19 mouse cellular contexts compared by ENCODE assay signal in genomic region chr15:25216375-25216774, GRCm38 (mm10).
DNase-seq lines count a peak whose midpoint lies in the region; ATAC-seq lines count a peak whose summit lies in the region.
"Had no signal": no experiment of that assay in that cellular context is flagged by ENCODE, and none has a peak within 500 bp of the region (broad histone marks: within the 10 kb centered on the region; RNA-seq: fewer than 3 reads in every experiment).

No protein-coding gene starts in this region.

- no peak for DNase-seq in frontal cortex, postnatal 10 days (ENCODE audit: low spot score in 2 of 2)
- DNase-seq in brain, adult 2 months (ENCODE audit: low read depth, low spot score), result peak; percentile 37
- peak; percentile 67 for DNase-seq in naive thymus-derived CD4-positive, alpha-beta T cell, adult 2 months (ENCODE audit: low read depth)
- no peak for DNase-seq in kidney, postnatal 14 days
- DNase-seq: adrenal gland, adult 2 months; adrenal gland, postnatal 14 days; cerebellum, adult 11-12 months; cerebellum, adult 8-10 months; cerebellum, postnatal 10 days; forebrain, postnatal 0 days; gastrocnemius, postnatal 10 days; gastrocnemius, postnatal 36 days; heart, adult 11 months had no signal

- peak; percentile 64; the same call in 1 of the 2 replicates for ATAC-seq in frontal cortex, adult (ENCODE audit: low TSS enrichment)
- ATAC-seq in CD4-positive, CD25-positive, alpha-beta regulatory T cell, adult 4 months, result peak; percentile 94
- ATAC-seq in megakaryocyte, adult 5-6 weeks (ENCODE audit: poor library complexity, severe bottlenecking), result no peak
- no peak for ATAC-seq in erythroid progenitor cell, adult 5-6 weeks (replicated peaks; ENCODE audit: low FRiP score, poor library complexity, severe bottlenecking)
- ATAC-seq: forebrain, embryonic 14.5 days; forebrain, postnatal 0 days; intestine, embryonic 16.5 days had no signal

Comparison
In these comparisons a context has a peak if more than half of its experiments do, and no peak if none do; other contexts are left out.
1. ATAC-seq: peak in frontal cortex, adult (single experiment) and CD4-positive, CD25-positive, alpha-beta regulatory T cell, adult 4 months (single experiment); none in megakaryocyte, adult 5-6 weeks (single experiment) and erythroid progenitor cell, adult 5-6 weeks (single experiment).
2. DNase-seq: peak in brain, adult 2 months (single experiment) and naive thymus-derived CD4-positive, alpha-beta T cell, adult 2 months (single experiment); none in frontal cortex, postnatal 10 days (0 of 2) and kidney, postnatal 14 days (single experiment).